Mouse (Mus musculus) right cerebral cortex, postnatal 10 days (tissue): ENCODE measurements at regions not wholly inside any gene's neighbourhood (a gene's known extent, or its start where the extent isn't known, plus 50 kb on each side); places are given as distances from the start of the nearest gene placed in this dataset.
A peak's percentile ranks its signal among the peaks of the same experiment; 100 is the strongest.

Experiments
- DNase-seq, 2 experiments: peaks; one replicate each; pipeline ENCODE4 v3.0.0; 2021; ENCODE audit warnings: low spot score in 2 of 2

DNA sequence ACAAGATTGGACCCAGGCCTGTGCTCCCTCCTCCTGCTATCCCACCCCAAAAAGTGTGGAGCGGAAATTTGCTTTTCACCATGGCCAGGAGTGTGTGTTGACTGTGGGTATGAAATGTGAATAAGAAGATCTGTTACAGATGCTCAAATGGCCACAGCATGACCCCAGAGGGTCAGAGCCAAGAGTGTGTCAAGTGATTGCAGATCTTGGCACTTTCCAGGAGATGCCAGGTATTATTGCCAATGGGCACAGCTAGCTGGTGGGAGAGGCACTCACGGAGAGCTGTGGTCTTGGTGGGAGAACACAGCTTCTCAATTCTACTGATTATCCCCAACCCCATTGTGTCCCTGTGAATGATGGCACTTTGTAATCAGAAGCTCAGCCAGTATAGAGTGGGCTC lies 62.7 kb downstream of the Smim20 start:
- no peak for DNase-seq

DNA sequence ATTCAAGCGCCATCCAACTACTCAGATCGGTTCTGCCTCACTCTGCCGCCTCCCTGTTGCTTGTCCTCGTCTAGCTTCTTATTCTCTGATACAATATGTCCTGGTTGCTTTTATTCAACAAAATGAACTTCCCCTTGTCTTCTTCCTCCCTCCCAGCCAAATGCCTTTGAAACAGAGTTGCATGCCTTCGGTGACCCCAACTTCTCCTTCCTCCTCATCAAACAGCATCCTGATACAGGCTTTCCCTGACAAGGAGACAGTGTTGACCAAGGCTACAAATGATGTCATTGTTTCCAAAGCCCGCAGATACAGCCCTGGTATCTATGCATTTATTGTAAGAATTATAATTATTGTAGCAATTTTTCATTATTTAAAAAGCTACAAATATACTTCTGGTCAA lies 69.8 kb downstream of the Smim20 start:
- DNase-seq = no peak

- DNase-seq = no peak
Observed at GRCm38 (mm10) chr5:53337816-53338215, 70.9 kb downstream of the Smim20 start.

DNA sequence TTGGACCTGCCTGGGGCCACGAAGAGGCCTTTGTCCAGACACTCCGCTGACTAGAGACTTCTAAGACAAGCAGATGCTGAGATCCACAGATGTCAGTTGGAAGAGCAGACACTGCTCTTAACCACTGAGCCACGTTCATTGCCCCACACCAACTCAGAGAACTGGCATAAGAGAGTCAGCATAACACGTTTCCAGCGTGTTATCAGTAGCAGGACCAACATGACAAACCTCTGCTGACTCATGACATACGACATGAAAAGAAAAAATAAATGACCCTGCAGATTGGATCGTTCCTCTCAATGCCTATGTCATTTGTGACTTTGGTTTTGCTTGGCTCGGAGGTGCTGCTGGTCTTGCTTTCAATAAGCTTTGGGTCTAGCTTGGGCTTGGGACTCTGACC lies 78.3 kb downstream of the Smim20 start:
- no peak for DNase-seq

GRCm38 (mm10) chr5:53346028-53346427 lies 79.1 kb downstream of the Smim20 start:
- DNase-seq = no peak

- no peak for DNase-seq
Observed at GRCm38 (mm10) chr5:53346756-53347155, 79.9 kb downstream of the Smim20 start.

GRCm38 (mm10) chr5:53352852-53353251 lies 86.0 kb downstream of the Smim20 start:
- no peak for DNase-seq

DNA sequence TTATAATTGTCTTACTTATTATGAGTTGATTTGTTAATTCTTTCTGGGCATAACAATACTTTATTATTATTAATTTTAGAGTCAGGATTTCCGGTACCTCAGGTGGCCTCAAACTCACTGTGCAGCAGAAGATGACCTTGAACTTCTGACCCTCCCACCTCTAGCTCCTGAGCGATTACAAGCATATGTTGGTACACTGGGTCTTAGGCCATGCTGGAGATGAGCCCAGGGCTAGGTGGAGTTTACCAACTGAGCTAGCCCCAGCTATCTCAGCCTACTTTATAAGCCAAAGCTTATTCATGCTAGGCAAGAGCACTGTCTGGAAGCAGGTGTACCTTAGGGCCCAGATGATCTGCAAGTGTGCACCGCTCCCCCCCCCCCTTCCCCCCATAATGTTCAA lies 87.4 kb downstream of the Smim20 start:
- no peak for DNase-seq

GRCm38 (mm10) chr5:53355069-53355468 lies 88.2 kb downstream of the Smim20 start:
- DNase-seq = peak; percentile 86 to 89

GRCm38 (mm10) chr5:53357086-53357608 lies 90.3 kb downstream of the Smim20 start:
- no peak for DNase-seq

DNA sequence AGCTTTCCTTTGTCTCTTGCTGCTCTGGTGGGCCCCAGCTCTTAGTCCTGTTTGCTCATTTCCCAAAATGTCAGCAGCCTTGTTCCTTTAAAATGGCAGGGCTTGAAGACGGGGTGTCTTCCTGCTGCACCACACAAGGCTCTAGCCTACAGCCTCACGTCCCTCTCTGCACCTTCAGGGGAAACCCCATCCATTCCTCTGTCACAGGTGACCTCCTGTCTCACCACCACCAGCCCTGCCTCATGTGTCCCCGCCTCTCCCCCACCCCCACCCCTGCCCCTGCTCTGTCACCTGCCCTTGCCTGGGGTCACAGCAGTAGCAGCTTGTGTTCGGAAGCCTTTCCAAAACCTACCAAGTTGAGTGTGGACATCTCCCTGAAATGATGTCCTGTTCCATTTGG lies 91.3 kb downstream of the Smim20 start:
- DNase-seq = no peak

- DNase-seq = no peak
Observed at GRCm38 (mm10) chr5:53359887-53360286, 93.0 kb downstream of the Smim20 start.

- DNase-seq = no peak
Observed at GRCm38 (mm10) chr5:53361295-53361694, 94.4 kb downstream of the Smim20 start.

- DNase-seq = peak; percentile 40
Observed at GRCm38 (mm10) chr5:53363898-53364297, 97.0 kb downstream of the Smim20 start.

DNA sequence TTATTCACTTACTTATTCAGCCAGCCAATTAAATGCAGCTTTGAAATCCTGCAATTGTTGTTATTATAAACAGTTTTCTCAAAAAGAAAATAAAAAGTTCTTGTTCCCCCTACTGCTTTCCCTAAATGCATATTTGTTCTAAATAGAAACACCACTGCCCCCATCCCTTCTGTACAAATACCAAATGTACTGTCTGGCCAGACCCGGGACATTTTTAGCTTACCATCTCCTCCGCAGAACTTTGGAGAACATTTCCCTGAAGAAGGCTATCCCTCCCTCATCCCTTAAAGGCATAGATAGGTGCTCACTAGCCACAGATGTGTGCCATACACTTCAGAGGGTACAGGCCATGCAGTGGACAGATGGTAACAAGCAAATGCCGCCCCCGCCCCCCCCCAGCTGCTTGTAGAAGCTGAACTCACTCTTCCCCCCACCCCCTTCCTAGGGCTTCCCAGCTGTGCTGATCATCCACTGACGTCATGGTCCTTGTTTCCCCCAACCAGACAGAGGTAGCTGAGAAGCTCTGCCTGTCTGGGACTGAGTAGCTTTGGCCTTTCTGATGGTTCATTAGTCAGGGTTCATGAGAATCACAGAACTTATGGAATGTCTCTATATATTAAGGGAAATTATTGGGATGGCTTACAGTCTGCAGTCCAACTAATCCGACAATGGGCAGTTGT lies 98.9 kb upstream of the Rbpj start:
- peak in 1 of 2 experiments; percentile 45 for DNase-seq

DNA sequence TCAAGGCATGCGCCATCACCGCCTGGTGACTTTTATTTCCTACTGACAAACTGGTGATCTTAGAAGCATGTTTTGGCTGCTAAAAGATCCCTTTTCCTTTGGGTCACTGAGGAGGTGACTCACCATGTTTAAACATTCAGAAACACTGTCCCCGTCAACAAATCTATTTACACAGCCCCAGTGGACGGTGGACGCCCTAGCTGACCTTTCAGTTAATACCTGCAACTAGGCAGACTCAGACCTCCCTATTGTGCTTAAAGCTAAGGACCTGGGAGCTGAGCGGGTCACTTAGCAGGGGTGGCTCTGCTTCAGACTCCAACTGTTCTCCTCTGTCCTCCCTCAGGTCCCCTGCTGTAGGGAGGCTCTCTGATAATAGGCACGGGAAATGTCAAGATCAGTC lies 95.7 kb upstream of the Rbpj start:
- DNase-seq = no peak

DNA sequence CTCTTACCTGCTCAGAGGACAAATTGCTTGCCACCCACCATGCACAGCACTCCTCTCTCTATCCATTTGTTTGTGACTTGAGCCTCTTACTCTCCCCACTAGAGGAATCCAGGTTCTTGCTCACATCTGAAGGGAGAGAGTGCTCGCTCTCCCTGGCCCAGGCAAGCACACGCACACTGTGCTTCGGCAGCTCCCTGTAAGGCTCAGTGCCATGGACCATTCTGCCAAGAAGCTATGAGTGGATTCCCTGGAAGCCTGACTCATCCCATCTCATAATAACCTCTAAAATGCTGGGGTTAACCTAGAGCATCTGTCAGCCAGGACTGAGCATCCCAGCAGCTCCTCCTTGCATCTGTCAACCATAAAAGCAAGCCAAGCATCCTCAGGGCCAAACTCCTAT lies 94.3 kb upstream of the Rbpj start:
- DNase-seq = no peak

- DNase-seq = no peak
Observed at GRCm38 (mm10) chr5:53373315-53373714, 92.6 kb upstream of the Rbpj start.

DNA sequence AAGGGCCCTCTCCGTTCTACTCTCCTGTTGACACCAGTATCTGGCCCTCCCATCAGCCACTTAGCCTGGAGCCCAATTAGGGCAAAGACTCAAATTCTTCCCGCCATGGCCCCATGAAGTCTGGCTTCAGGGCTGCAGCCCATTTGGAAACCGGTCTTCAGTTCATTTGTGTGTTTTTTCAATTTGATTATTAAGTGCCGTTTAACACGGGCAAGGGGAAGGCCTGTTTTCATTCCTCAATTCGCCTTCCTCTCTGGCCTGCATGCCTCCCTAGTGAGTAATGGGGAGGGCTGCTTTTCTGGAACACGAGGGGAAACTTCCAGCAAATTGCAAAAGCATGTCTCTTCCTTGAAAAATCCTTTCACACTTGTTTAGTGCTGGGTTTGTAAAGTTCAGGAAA lies 89.1 kb upstream of the Rbpj start:
- DNase-seq = no peak

- DNase-seq = no peak
Observed at GRCm38 (mm10) chr5:53377698-53378097, 88.3 kb upstream of the Rbpj start.

GRCm38 (mm10) chr5:53378106-53378505 lies 87.8 kb upstream of the Rbpj start:
- DNase-seq = no peak

GRCm38 (mm10) chr5:53378599-53378998 lies 87.4 kb upstream of the Rbpj start:
- DNase-seq = no peak

DNA sequence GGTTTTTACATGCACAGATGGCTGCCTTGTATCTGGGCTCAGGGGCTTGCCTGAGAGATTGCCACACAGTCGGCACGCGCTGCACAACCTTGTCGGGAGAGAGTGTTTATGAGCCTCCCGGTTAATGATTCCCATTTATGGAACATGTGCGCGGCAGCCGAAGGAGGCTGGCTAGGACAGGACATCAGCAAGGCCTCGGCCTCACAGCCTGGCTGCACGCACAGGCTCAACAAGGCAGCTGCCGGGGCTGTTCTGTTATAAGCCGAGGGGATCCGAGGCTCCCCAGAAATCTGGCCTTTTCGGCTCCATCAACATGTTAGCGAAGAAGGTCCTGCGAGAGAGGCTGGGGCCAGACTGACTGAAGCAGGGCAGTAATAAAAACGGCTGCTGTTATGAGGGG lies 86.3 kb upstream of the Rbpj start:
- DNase-seq = no peak

DNA sequence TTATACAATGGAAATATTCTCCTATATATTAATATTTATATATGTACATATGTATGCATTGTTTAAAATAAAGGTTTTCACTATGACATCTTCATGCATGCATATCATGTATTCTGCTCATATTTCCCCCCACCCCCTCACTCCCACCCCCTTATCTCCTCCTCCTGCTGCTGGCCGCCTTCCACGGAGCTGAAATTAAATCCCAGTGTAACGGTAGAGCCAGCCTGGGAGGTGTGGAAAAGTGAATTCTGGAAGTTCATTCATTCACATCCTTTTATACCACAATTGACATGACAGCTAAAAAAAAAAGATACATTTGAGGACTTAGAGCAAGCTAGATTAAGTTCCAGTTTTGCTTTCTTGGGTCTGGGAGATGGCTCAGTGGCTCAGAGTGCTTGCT lies 85.7 kb upstream of the Rbpj start:
- peak in 1 of 2 experiments; percentile 53 for DNase-seq
